Mouse (Mus musculus): ENCODE measurements at regions not wholly inside any gene's neighbourhood (a gene's known extent, or its start where the extent isn't known, plus 50 kb on each side); places are given as distances from the start of the nearest gene placed in this dataset.

- no peak for TF ChIP-seq POLR2A (IDR thresholded peaks at IDR 0.05; ENCODE audit: low read depth, low read length)
- TF ChIP-seq CTCF (IDR thresholded peaks at IDR 0.05; ENCODE audit: borderline replicate concordance, insufficient read depth, low read length): no peak
Observed at GRCm38 (mm10) chr1:90461699-90462098, 141.1 kb upstream of the Cops8 start.
